Mouse (Mus musculus) E14TG2a.4 (cell line): ENCODE measurements at regions not wholly inside any gene's neighbourhood (a gene's known extent, or its start where the extent isn't known, plus 50 kb on each side); places are given as distances from the start of the nearest gene placed in this dataset.

Experiments
- CTCF ChIP-seq: conservative IDR thresholded peaks from 2 replicates; pipeline ENCODE4 v1.5.1; 2014; ENCODE audit warnings: low read length
- NANOG ChIP-seq: IDR thresholded peaks from 2 replicates; pipeline ENCODE4 v1.6.1; 2014; ENCODE audit warnings: borderline replicate concordance, low read length, mixed read lengths
- POU5F1 ChIP-seq: IDR thresholded peaks from 2 replicates; pipeline ENCODE4 v1.6.1; 2014; ENCODE audit warnings: low read length, borderline replicate concordance

DNA sequence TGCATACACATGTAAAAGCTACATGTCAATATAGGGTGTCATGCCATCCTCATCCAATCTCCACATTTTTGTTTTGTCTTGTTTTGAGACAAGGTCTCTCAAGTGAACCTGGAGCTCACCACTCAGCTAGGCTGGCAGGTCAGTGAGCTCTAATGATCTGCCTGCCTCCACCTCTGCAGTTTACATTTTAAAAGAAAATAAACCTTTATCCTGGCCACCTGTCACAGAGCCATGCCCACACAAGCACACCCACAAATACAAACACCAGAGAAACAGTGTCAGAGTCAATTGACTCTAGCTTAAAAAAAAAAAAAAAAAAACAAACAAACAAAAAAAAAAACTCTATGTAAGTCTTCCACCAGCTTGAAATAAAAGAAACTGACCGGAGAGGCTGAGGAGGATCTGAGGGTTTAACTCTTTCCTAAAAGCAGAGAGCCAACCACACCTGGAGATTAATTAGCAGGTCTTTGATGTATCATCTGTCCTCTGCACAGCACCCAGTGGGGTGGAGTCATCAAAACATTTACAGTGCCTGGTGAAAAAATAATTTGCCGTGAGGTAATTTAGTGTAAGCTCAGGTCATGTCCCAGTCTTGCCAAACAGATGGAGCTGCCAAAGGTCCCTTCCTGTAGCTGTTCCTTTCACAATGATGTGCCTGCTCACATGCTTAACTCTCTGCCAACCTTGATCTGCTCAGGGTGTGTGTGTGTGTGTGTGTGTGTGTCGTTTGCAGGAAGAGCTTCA lies 262.2 kb downstream of the Gm11361 start:
- TF ChIP-seq CTCF, result no peak
- TF ChIP-seq POU5F1, result no peak
- TF ChIP-seq NANOG, result no peak
